Mouse (Mus musculus) fat pad, adult 2 months (tissue): ENCODE data around the gene Coch.
"Not testable (repeated sequence)": the region's sequence is repeated elsewhere in the genome, so short reads cannot be mapped to it uniquely, and the experiment has no call there.

Experiments used
- DNase-seq: peaks from one replicate; pipeline ENCODE4 v3.0.0-alpha.2; 2011; ENCODE audit warnings: low read depth, low spot score; ENCODE audit errors: extremely low read depth

Coch gene

DNA sequence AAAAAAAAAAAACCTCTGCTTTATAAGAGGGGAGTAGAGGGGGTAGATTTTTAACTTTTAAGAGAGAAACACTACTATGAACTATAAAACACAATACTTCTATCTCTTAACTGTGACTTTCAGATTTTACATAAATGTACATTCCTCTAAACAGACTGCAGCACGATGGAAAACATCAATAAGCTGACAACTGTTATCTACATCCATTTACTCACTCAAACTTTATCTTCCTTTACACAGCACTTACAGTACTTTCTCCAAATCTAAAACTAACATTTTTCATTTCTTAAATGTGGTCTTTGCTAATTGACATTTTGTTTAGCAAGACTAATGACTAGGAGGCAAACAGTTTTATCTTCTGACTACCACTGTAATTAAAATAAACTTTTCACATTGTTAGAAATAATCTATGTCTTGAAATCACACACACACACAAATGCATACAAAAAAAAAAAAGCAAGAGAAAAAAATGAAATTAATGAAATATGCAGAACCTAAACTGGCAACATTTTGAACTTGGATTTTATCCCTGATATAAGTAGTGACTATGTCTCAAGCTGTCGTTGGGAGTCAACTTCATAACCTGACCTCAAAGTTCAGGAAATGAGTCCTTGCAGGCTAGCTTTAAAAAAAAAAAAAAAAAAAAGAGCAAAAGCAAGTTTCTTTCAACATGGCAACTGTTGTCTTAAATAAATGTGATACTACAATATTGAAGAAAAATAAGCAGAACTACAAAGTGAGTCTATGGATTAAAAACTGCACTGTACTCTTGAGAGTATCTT lies 43.7 kb downstream of the Coch start:
- DNase-seq: no peak

DNA sequence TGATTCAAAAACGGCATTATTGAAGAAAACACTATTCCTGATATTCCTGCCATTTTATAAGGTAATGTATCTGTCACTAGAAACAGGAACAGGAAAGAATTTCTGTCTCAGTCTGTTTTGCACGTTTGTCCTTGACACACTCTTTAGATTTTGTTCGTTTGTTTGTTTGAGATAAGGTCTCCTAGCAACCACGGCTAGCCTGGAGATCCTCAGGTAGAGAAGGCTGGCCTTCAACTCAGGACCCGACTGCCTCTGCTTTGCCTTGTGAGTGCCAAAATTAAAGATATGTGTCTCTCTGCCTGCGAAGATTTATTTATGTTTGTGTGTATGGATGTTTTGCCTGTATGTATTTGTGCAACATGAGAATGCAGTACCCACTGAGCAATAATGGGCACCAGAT lies 48.7 kb downstream of the Coch start:
- no peak for DNase-seq

DNA sequence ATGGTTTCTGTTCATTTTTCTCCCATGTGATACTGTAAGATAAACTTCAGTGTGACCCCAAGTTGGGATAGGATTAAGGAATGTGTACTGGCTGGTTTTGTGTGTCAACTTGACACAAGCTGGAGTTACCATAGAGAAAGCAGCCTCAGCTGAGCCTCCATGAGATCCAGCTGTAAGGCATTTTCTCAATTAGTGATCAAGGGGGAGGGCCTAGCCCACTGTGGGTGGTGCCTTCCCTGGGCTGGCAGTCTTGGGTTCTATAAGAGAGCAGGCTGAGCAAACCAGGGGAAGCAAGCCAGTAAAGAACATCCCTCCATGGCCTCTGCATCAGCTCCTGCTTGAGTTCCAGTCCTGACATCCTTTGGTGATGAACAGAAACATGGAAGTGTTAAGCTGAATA lies 56.3 kb downstream of the Coch start:
- DNase-seq: not testable (repeated sequence)
